Mouse (Mus musculus): ENCODE data around the gene Olfr11. TPM values are rescaled to one million over a fixed set of nuclear protein-coding genes. Genes with fewer than 3 reads are reported as not detected.

Olfr11 gene
- polyA plus RNA-seq (2016; fragmentation: Nextera tagmentation; extraction: Ambion mirVana) = not detected in 2 replicates

- no peaks in the 10 kb centered on the region for H3K27me3 ChIP-seq (ENCODE audit: poor library complexity, severe bottlenecking)
- H3K4me1 ChIP-seq = no peaks in the 10 kb centered on the region
- no peaks in the 10 kb centered on the region for H3K9me3 ChIP-seq
- no peak within 1 kb of the TSS for H3K27ac ChIP-seq
- WGBS = 88% methylated on average over 2 of the region's 2 CpGs
- H3K4me3 ChIP-seq = no peak within 1 kb of the TSS
- DNase-seq (ENCODE audit: extremely low spot score, low spot score) = no peak
- H3K36me3 ChIP-seq (replicated peaks) = no peaks in the 10 kb centered on the region
Measured at GRCm38 (mm10) chr13:21642418-21642817, at the start of gene Olfr11. Olfr11 (minus strand) TSS chr13:21642518.

GRCm38 (mm10) chr13:21677305-21677704 lies 35.0 kb upstream of the Olfr11 start, which contains the start of gene Olfr1360:
Olfr1360 (minus strand) TSS chr13:21677405.
- no peak for DNase-seq (ENCODE audit: extremely low spot score, low spot score)
- Histone ChIP-seq H3K27ac (no peak within 1 kb of the TSS), H3K9me3 (no peaks in the 10 kb centered on the region), H3K4me1 (no peaks in the 10 kb centered on the region), H3K4me3 (no peak within 1 kb of the TSS), H3K27me3 (ENCODE audit: poor library complexity, severe bottlenecking) (no peaks in the 10 kb centered on the region), H3K36me3 (replicated peaks) (no peaks in the 10 kb centered on the region)
- WGBS = 88% methylated on average over 2 of the region's 2 CpGs

GRCm38 (mm10) chr13:21663286-21663685 lies 21.0 kb upstream of the Olfr11 start, which contains the start of gene Olfr1361:
Olfr1361 (minus strand) TSS chr13:21663386.
- H3K4me1 ChIP-seq = no peaks in the 10 kb centered on the region
- no peaks in the 10 kb centered on the region; the same call in 1 of the 2 replicates for H3K9me3 ChIP-seq
- no peaks in the 10 kb centered on the region for H3K36me3 ChIP-seq (replicated peaks)
- H3K27me3 ChIP-seq (ENCODE audit: poor library complexity, severe bottlenecking) = no peaks in the 10 kb centered on the region
- no peak within 1 kb of the TSS for H3K27ac ChIP-seq
- H3K4me3 ChIP-seq = no peak within 1 kb of the TSS
- 78% methylated on average over 2 of the region's 2 CpGs for WGBS
- DNase-seq (ENCODE audit: extremely low spot score, low spot score) = no peak

GRCm38 (mm10) chr13:21613922-21614321 lies 28.4 kb downstream of the Olfr11 start, which contains the start of gene Olfr1362:
Olfr1362 (minus strand) TSS chr13:21614022.
- no peaks in the 10 kb centered on the region for H3K9me3 ChIP-seq
- no peaks in the 10 kb centered on the region for H3K4me1 ChIP-seq
- H3K27me3 ChIP-seq (ENCODE audit: poor library complexity, severe bottlenecking) = no peaks in the 10 kb centered on the region
- H3K4me3 ChIP-seq = no peak within 1 kb of the TSS
- no peak within 1 kb of the TSS for H3K27ac ChIP-seq
- H3K36me3 ChIP-seq (replicated peaks) = no peaks in the 10 kb centered on the region
- DNase-seq (ENCODE audit: extremely low spot score, low spot score) = no peak

GRCm38 (mm10) chr13:21591618-21592017 lies 50.7 kb downstream of the Olfr11 start:
- H3K4me3 ChIP-seq = no peak overlapping the region
- no peaks in the 10 kb centered on the region for H3K36me3 ChIP-seq (replicated peaks)
- H3K27me3 ChIP-seq (ENCODE audit: poor library complexity, severe bottlenecking) = no peaks in the 10 kb centered on the region
- no peak overlapping the region for H3K27ac ChIP-seq
- DNase-seq (ENCODE audit: extremely low spot score, low spot score) = no peak
- H3K4me1 ChIP-seq = no peaks in the 10 kb centered on the region
- no peaks in the 10 kb centered on the region for H3K9me3 ChIP-seq
- 66% methylated on average over 2 of the region's 2 CpGs for WGBS

Other genes with a start within 250 kb of the Olfr11 start
- gene Zkscan3, start 239.8 kb downstream of the Olfr11 start, polyA plus RNA-seq (2016; fragmentation: Nextera tagmentation; extraction: Ambion mirVana) = 84.9 and 87.6 TPM in 2 replicates
- gene Pgbd1, start 201.5 kb downstream of the Olfr11 start, polyA plus RNA-seq (2016; fragmentation: Nextera tagmentation; extraction: Ambion mirVana) = 5.9 and 6.0 TPM in 2 replicates
- 22.8 and 27.7 TPM in 2 replicates for gene Zscan26, start 188.8 kb downstream of the Olfr11 start, polyA plus RNA-seq (2016; fragmentation: Nextera tagmentation; extraction: Ambion mirVana)
- 2.5 and 3.2 TPM in 2 replicates for gene Nkapl, start 174.0 kb downstream of the Olfr11 start, polyA plus RNA-seq (2016; fragmentation: Nextera tagmentation; extraction: Ambion mirVana)
- 3.7 and 4.0 TPM in 2 replicates for gene Zkscan4, start 163.6 kb downstream of the Olfr11 start, polyA plus RNA-seq (2016; fragmentation: Nextera tagmentation; extraction: Ambion mirVana)
- gene Gm10065, start 163.1 kb downstream of the Olfr11 start, polyA plus RNA-seq (2016; fragmentation: Nextera tagmentation; extraction: Ambion mirVana) = 1.1 TPM in 1 of 2 replicates, not detected in the other
- gene AK157302, start 147.3 kb downstream of the Olfr11 start, polyA plus RNA-seq (2016; fragmentation: Nextera tagmentation; extraction: Ambion mirVana) = 0.29 and 0.31 TPM in 2 replicates
- 4.7 and 6.9 TPM in 2 replicates for gene Gm11273, start 141.1 kb downstream of the Olfr11 start, polyA plus RNA-seq (2016; fragmentation: Nextera tagmentation; extraction: Ambion mirVana)
- gene Zkscan8, start 111.4 kb downstream of the Olfr11 start, polyA plus RNA-seq (2016; fragmentation: Nextera tagmentation; extraction: Ambion mirVana) = 7.0 and 9.1 TPM in 2 replicates
- gene Olfr1366, start 99.7 kb downstream of the Olfr11 start, polyA plus RNA-seq (2016; fragmentation: Nextera tagmentation; extraction: Ambion mirVana) = 0.15 and 0.20 TPM in 2 replicates
- gene Olfr1535, start 82.6 kb downstream of the Olfr11 start, polyA plus RNA-seq (2016; fragmentation: Nextera tagmentation; extraction: Ambion mirVana) = not detected in 2 replicates
- not detected in 2 replicates for gene Olfr1364, start 60.8 kb downstream of the Olfr11 start, polyA plus RNA-seq (2016; fragmentation: Nextera tagmentation; extraction: Ambion mirVana)
- gene Olfr1362, start 28.5 kb downstream of the Olfr11 start, polyA plus RNA-seq (2016; fragmentation: Nextera tagmentation; extraction: Ambion mirVana) = not detected in 2 replicates
- not detected in 2 replicates for gene Olfr1361, start 20.9 kb upstream of the Olfr11 start, polyA plus RNA-seq (2016; fragmentation: Nextera tagmentation; extraction: Ambion mirVana)
- gene Olfr1360, start 34.9 kb upstream of the Olfr11 start, polyA plus RNA-seq (2016; fragmentation: Nextera tagmentation; extraction: Ambion mirVana) = not detected in 2 replicates
- gene Olfr1359, start 55.6 kb upstream of the Olfr11 start, polyA plus RNA-seq (2016; fragmentation: Nextera tagmentation; extraction: Ambion mirVana) = not detected in 2 replicates
- 1.5 and 2.0 TPM in 2 replicates for gene Hist1h2bl, start 73.6 kb upstream of the Olfr11 start, polyA plus RNA-seq (2016; fragmentation: Nextera tagmentation; extraction: Ambion mirVana)
- gene Hist1h2ai, start 73.9 kb upstream of the Olfr11 start, polyA plus RNA-seq (2016; fragmentation: Nextera tagmentation; extraction: Ambion mirVana) = 11.9 and 12.0 TPM in 2 replicates
- gene Hist1h3h, start 75.1 kb upstream of the Olfr11 start, polyA plus RNA-seq (2016; fragmentation: Nextera tagmentation; extraction: Ambion mirVana) = 9.4 and 11.1 TPM in 2 replicates
- gene Hist1h2bm, start 79.5 kb upstream of the Olfr11 start, polyA plus RNA-seq (2016; fragmentation: Nextera tagmentation; extraction: Ambion mirVana) = 5.3 and 5.6 TPM in 2 replicates
- gene Hist1h4j, start 92.5 kb upstream of the Olfr11 start, polyA plus RNA-seq (2016; fragmentation: Nextera tagmentation; extraction: Ambion mirVana) = 0.97 and 1.8 TPM in 2 replicates
- gene Hist1h4k, start 108.0 kb upstream of the Olfr11 start, polyA plus RNA-seq (2016; fragmentation: Nextera tagmentation; extraction: Ambion mirVana) = 1.8 and 5.8 TPM in 2 replicates
- gene Hist1h2ak, start 111.3 kb upstream of the Olfr11 start, polyA plus RNA-seq (2016; fragmentation: Nextera tagmentation; extraction: Ambion mirVana) = 17.5 and 18.1 TPM in 2 replicates
- gene Hist1h2bn, start 111.6 kb upstream of the Olfr11 start, polyA plus RNA-seq (2016; fragmentation: Nextera tagmentation; extraction: Ambion mirVana) = 1.6 and 1.8 TPM in 2 replicates
- gene Hist1h1b, start 138.1 kb upstream of the Olfr11 start, polyA plus RNA-seq (2016; fragmentation: Nextera tagmentation; extraction: Ambion mirVana) = 37.0 and 43.0 TPM in 2 replicates
- gene Hist1h3i, start 140.9 kb upstream of the Olfr11 start, polyA plus RNA-seq (2016; fragmentation: Nextera tagmentation; extraction: Ambion mirVana) = 120 and 124 TPM in 2 replicates
- gene Hist1h2an, start 144.7 kb upstream of the Olfr11 start, polyA plus RNA-seq (2016; fragmentation: Nextera tagmentation; extraction: Ambion mirVana) = 11.9 and 17.4 TPM in 2 replicates
- gene Hist1h2bp, start 144.9 kb upstream of the Olfr11 start, polyA plus RNA-seq (2016; fragmentation: Nextera tagmentation; extraction: Ambion mirVana) = 4.3 and 4.8 TPM in 2 replicates
- gene Hist1h2bq, start 167.7 kb upstream of the Olfr11 start, polyA plus RNA-seq (2016; fragmentation: Nextera tagmentation; extraction: Ambion mirVana) = 19.8 and 21.9 TPM in 2 replicates
- 4.2 TPM in 1 of 2 replicates, not detected in the other for gene Hist1h2ao, start 167.9 kb upstream of the Olfr11 start, polyA plus RNA-seq (2016; fragmentation: Nextera tagmentation; extraction: Ambion mirVana)
- not detected in 2 replicates for gene Hist1h4m, start 169.2 kb upstream of the Olfr11 start, polyA plus RNA-seq (2016; fragmentation: Nextera tagmentation; extraction: Ambion mirVana)
- 9.3 and 9.4 TPM in 2 replicates for gene Hist1h4n, start 189.7 kb upstream of the Olfr11 start, polyA plus RNA-seq (2016; fragmentation: Nextera tagmentation; extraction: Ambion mirVana)
- gene Hist1h2ap, start 191.0 kb upstream of the Olfr11 start, polyA plus RNA-seq (2016; fragmentation: Nextera tagmentation; extraction: Ambion mirVana) = 6,723 and 6,843 TPM in 2 replicates
- gene Hist1h2br, start 191.2 kb upstream of the Olfr11 start, polyA plus RNA-seq (2016; fragmentation: Nextera tagmentation; extraction: Ambion mirVana) = 20.1 and 23.1 TPM in 2 replicates

All from forebrain, embryonic 10.5 days (tissue).